ENCODE assay signal across 8 mouse cellular contexts in the genomic region with DNA sequence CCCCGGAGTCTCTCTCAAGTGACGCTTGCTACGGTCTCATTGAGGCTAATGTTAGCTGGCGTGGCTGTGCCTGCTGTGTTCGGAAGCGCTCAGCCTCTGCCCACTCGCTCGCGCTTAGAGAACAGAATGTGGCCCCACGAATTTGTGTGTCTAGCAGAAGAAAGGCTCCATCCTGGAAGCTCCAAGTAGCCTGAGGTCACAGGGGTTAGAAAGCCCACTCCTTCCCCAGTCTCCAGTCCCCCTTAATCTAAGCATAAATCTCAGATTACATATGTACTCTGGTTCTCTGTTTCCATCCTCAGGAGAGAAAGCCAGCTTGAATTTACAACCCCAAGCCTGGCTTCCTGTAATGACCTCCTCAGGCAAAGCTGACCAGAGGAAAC.
DNase-seq lines count a peak whose midpoint lies in the region; ATAC-seq lines count a peak whose summit lies in the region.

No protein-coding gene starts in this region.

- peak overlapping the region; percentile 15; the same call in 1 of the 2 replicates for H3K4me3 ChIP-seq in heart, embryonic 13.5 days
- peak overlapping the region; percentile 17; the same call in 1 of the 2 replicates for H3K4me3 ChIP-seq in heart, embryonic 15.5 days

- WGBS in heart, embryonic 13.5 days = 58% methylated on average over 10 of the region's 10 CpGs
- WGBS in heart, embryonic 15.5 days = 45% methylated on average over 10 of the region's 10 CpGs

- peak overlapping the region; percentile 59 for H3K4me2 ChIP-seq in heart, embryonic 13.5 days
- H3K4me2 ChIP-seq in heart, embryonic 15.5 days = peak overlapping the region; percentile 46

- H3K27ac ChIP-seq in heart, embryonic 13.5 days (replicated peaks) = peak overlapping the region; percentile 70
- peak overlapping the region; percentile 79 for H3K27ac ChIP-seq in heart, embryonic 15.5 days

- DNase-seq in heart, postnatal 14 days = no peak
- DNase-seq in Muller cell, postnatal 12 days (ENCODE audit: inconsistent ontology term) = peak; percentile 43
- DNase-seq in mesoderm, embryonic 11.5 days (ENCODE audit: low read depth, low spot score) = peak; percentile 22
- no peak for DNase-seq in thymus, postnatal 36 days
- no peak for DNase-seq in layer of hippocampus, postnatal 14 days (ENCODE audit: low spot score in 2 of 2)
- no peak for DNase-seq in gastrocnemius, postnatal 10 days

- peaks cover 39% of the 10 kb centered on the region for H3K4me1 ChIP-seq in heart, embryonic 13.5 days
- H3K4me1 ChIP-seq in heart, embryonic 15.5 days (replicated peaks) = peaks cover 25% of the 10 kb centered on the region

- intact Hi-C loops in heart, postnatal 14 days (cut with DNase I) = loop anchor here (2.0 kb wide), 1 partner anchor 55 kb away; no protein-coding TSS in a partner anchor

- no peaks in the 10 kb centered on the region for H3K36me3 ChIP-seq in heart, embryonic 13.5 days
- no peaks in the 10 kb centered on the region for H3K36me3 ChIP-seq in heart, embryonic 15.5 days

- H3K9me3 ChIP-seq in heart, embryonic 13.5 days = no peaks in the 10 kb centered on the region
- no peaks in the 10 kb centered on the region for H3K9me3 ChIP-seq in heart, embryonic 15.5 days (replicated peaks)

- H3K27me3 ChIP-seq in heart, embryonic 13.5 days (replicated peaks) = no peaks in the 10 kb centered on the region
- no peaks in the 10 kb centered on the region for H3K27me3 ChIP-seq in heart, embryonic 15.5 days

- ATAC-seq in heart, embryonic 13.5 days (ENCODE audit: extremely low read depth, insufficient number of reproducible peaks, low FRiP score, low TSS enrichment) = no peak
- peak; percentile 14; the same call in 1 of the 2 replicates for ATAC-seq in heart, embryonic 15.5 days (replicated peaks; ENCODE audit: insufficient number of reproducible peaks, insufficient read depth, low FRiP score, low read depth)

- peak overlapping the region; percentile 47; the same call in 1 of the 2 replicates for H3K9ac ChIP-seq in heart, embryonic 13.5 days
- H3K9ac ChIP-seq in heart, embryonic 15.5 days = no peak overlapping the region

Comparison
In these comparisons a context has a peak if more than half of its experiments do, and no peak if none do; other contexts are left out.
1. DNase-seq: peak in Muller cell, postnatal 12 days (single experiment) and mesoderm, embryonic 11.5 days (single experiment); none in heart, postnatal 14 days (0 of 2), thymus, postnatal 36 days (0 of 2), layer of hippocampus, postnatal 14 days (0 of 2) and gastrocnemius, postnatal 10 days (single experiment).